Mouse (Mus musculus) hindbrain, postnatal 0 days (tissue): Measurements from ENCODE around the gene Nsun5. TPM values are rescaled to one million over a fixed set of nuclear protein-coding genes. Genes with fewer than 3 reads are reported as not detected.
A peak's percentile ranks its signal among the peaks of the same experiment; 100 is the strongest.

Source experiments
- ATAC-seq: fragments of 200-750 bp; cut with Nextera tagmentation; 2 replicates; pipeline ENCODE4 v1.8.0; 2017; ENCODE audit warnings: mild to moderate bottlenecking, moderate TSS enrichment, moderate library complexity
- DNase-seq: peaks from one replicate; pipeline ENCODE4 v3.0.0-alpha.2; 2015; ENCODE audit warnings: low spot score
- H3K27ac ChIP-seq: fragments of 300-500 bp; sonication (generic); 2 replicates; pipeline ENCODE4 v1.5.1; 2014; ENCODE audit warnings: mild to moderate bottlenecking
- H3K27me3 ChIP-seq: fragments of 300-500 bp; sonication (generic); 2 replicates; pipeline ENCODE4 v1.6.1; 2014; ENCODE audit warnings: low read length, mixed read lengths; ENCODE audit not compliant: insufficient read depth
- H3K36me3 ChIP-seq: fragments of 300-500 bp; sonication (generic); 2 replicates; pipeline ENCODE4 v1.6.1; 2014; ENCODE audit warnings: low read length, mixed read lengths; ENCODE audit not compliant: insufficient read depth
- H3K4me1 ChIP-seq: fragments of 300-500 bp; sonication (generic); 2 replicates; pipeline ENCODE4 v1.6.1; 2014; ENCODE audit warnings: antibody characterized with exemption, low read length, mixed read lengths; ENCODE audit not compliant: insufficient read depth
- H3K4me2 ChIP-seq: fragments of 300-500 bp; sonication (generic); 2 replicates; pipeline ENCODE4 v1.6.1; 2014; ENCODE audit warnings: low read depth, mild to moderate bottlenecking, low read length, moderate library complexity, mixed read lengths
- H3K4me3 ChIP-seq: fragments of 300-500 bp; sonication (generic); 2 replicates; pipeline ENCODE4 v1.5.1; 2014; ENCODE audit warnings: low read length
- H3K9ac ChIP-seq: fragments of 300-500 bp; sonication (generic); replicated peaks from 2 replicates; pipeline ENCODE4 v1.6.1; 2014; ENCODE audit warnings: mild to moderate bottlenecking, low read length, moderate library complexity, mixed read lengths
- H3K9me3 ChIP-seq: fragments of 300-500 bp; sonication (generic); 2 replicates; pipeline ENCODE4 v1.6.1; 2016; ENCODE audit warnings: low read length, mixed read lengths
- CTCF ChIP-seq: IDR thresholded peaks from 2 replicates; pipeline ENCODE4 v1.5.1; 2016; ENCODE audit warnings: antibody characterized with exemption, control low read depth, low read depth
- WGBS: fragments of 180-500 bp; shearing (Covaris S2); extraction: QIAGEN DNeasy Blood & Tissue Kit; methylation state at CpG from one replicate; pipeline ENCODE4 v1.1.7; 2014; 5-methylcytosine and 5-hydroxymethylcytosine counted together
- microRNA-seq, 2 experiments: library from miRNA; unstranded; fragments of <30 nt; microRNA quantifications; one replicate each; pipeline ENCODE4; 2016
- polyA plus RNA-seq: library from polyadenylated mRNA; unstranded; fragments of >200 nt; fragmentation: Nextera tagmentation; extraction: Ambion mirVana; gene quantifications from 2 replicates; pipeline ENCODE4 v1.2.1, GENCODE M21; 2015
- total RNA-seq: library from RNA; depleted of rRNA; stranded (reverse); fragments of >200 nt; gene quantifications from 2 replicates; pipeline ENCODE4 v1.2.3, GENCODE M21; 2014; rRNA removed

Gene Nsun5
- total and polyA plus RNA-seq, 2 experiments from 2014 or later, result 19.1 to 22.7 TPM

DNA sequence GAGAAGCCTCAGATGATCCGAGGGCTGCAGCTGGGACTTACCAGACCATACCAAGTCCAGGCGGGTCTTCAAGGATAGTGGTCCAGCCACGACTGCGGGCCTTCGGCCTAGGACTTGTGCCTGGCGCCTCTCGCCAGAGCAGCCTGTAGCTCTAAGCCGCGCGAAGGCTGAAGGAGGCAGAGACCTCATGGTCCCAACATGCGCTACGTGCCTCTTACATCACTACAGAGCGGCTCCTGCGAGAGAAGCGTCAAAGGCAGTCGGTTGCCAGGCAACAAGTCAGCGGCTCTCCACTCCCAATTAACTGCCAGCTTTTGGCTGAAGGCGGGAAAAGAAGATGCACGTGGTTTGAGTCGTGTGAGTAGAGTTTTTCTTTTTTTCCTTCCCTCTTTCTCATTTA lies 34.9 kb downstream of the Nsun5 start:
- no peak overlapping the region for H3K4me3 ChIP-seq
- peak overlapping the region; percentile 38 for H3K4me2 ChIP-seq
- no peaks in the 10 kb centered on the region for H3K4me1 ChIP-seq
- peaks cover 4% of the 10 kb centered on the region; the same call in 1 of the 2 replicates for H3K36me3 ChIP-seq
- H3K27me3 ChIP-seq, result no peaks in the 10 kb centered on the region
- DNase-seq, result peak; percentile 81
- H3K27ac ChIP-seq, result no peak overlapping the region
- H3K9ac ChIP-seq, result 0 out of 2 replicates have a peak overlapping the region, but pooled peaks have one; percentile 0
- no peaks in the 10 kb centered on the region for H3K9me3 ChIP-seq
- TF ChIP-seq CTCF, result no peak
- 30% methylated on average over 20 of the region's 20 CpGs for WGBS
- peak; percentile 86 for ATAC-seq

GRCm38 (mm10) chr5:135405437-135405836 lies 35.7 kb downstream of the Nsun5 start:
- DNase-seq (no peak), ATAC-seq (no peak)
- Histone ChIP-seq H3K27ac (no peak overlapping the region), H3K4me2 (no peak overlapping the region), H3K36me3 (peaks cover 11% of the 10 kb centered on the region; the same call in 1 of the 2 replicates), H3K4me3 (no peak overlapping the region), H3K9me3 (no peaks in the 10 kb centered on the region), H3K27me3 (no peaks in the 10 kb centered on the region), H3K9ac (no peak overlapping the region), H3K4me1 (no peaks in the 10 kb centered on the region)
- TF ChIP-seq CTCF, result no peak
- WGBS, result 84% methylated on average over 9 of the region's 9 CpGs

DNA sequence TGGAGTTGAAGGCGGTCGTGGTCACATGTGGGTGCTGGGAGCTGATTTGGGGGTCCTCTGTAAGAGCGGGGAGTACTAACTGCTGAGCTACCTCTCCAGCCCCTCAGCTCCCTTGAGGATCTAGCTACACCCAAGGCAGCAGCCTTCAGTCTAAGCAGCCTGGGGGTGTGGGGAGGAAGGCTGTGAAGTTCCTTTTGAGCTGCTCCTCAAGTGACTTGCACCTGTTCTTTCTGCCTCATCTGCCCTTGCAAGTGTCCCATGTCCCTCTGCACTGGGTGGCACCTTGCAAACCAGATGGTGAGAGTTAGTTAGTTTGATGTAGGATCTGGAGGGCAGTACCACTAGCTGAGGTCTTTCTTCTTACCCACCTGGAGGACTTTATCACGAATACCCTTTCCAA lies 38.4 kb downstream of the Nsun5 start:
- peaks cover 25% of the 10 kb centered on the region for H3K36me3 ChIP-seq
- H3K9me3 ChIP-seq, result no peaks in the 10 kb centered on the region
- ATAC-seq, result no peak
- H3K4me3 ChIP-seq, result no peak overlapping the region
- H3K4me1 ChIP-seq, result no peaks in the 10 kb centered on the region
- no peak overlapping the region for H3K9ac ChIP-seq
- no peaks in the 10 kb centered on the region for H3K27me3 ChIP-seq
- no peak overlapping the region for H3K27ac ChIP-seq
- no peak overlapping the region for H3K4me2 ChIP-seq
- DNase-seq, result no peak
- WGBS, result 89% methylated on average over 4 of the region's 4 CpGs
- TF ChIP-seq CTCF, result no peak

DNA sequence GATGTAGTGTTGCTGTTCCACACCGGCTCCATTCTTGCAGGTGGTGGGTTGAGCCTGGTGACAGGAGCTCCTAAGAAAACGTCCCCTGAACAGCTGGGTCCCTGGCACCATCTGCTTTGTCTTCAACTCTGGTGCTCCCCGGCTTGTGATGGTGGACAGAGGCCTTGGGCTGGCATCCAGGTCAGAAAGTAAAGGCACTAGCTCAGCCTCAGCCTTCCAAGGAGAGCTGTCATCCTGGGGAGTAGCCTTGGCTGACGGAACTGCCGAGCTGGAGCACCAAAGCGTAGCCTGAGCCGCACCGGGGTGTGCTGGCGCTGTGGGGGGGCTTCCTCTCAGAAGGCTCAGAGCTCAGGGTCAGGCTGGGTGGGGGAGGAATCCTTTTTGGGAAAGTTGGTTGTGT lies 40.5 kb downstream of the Nsun5 start:
- TF ChIP-seq CTCF, result no peak
- 79% methylated on average over 9 of the region's 9 CpGs for WGBS
- H3K4me1 ChIP-seq, result no peaks in the 10 kb centered on the region
- ATAC-seq (no peak), DNase-seq (no peak)
- no peak overlapping the region for H3K4me2 ChIP-seq
- no peaks in the 10 kb centered on the region for H3K27me3 ChIP-seq
- H3K9me3 ChIP-seq, result no peaks in the 10 kb centered on the region
- no peak overlapping the region for H3K4me3 ChIP-seq
- peaks cover 42% of the 10 kb centered on the region for H3K36me3 ChIP-seq
- no peak overlapping the region for H3K27ac ChIP-seq
- H3K9ac ChIP-seq, result no peak overlapping the region

Small RNA genes within 50 kb of the gene (microRNA-seq; reads per million reads assigned to microRNA genes)
- 0.71 to 1.8 reads per million in 2 experiments for gene Mir7033

Other genes with a start within 250 kb of the Nsun5 start
- gene Tbl2, start 220.3 kb upstream of the Nsun5 start, total RNA-seq, result 36.9 and 43.7 TPM in 2 replicates
- gene Tbl2, start 220.3 kb upstream of the Nsun5 start, polyA plus RNA-seq, result 10.7 and 12.3 TPM in 2 replicates
- 13.7 and 18.5 TPM in 2 replicates for gene Bcl7b, start 201.7 kb upstream of the Nsun5 start, total RNA-seq
- 32.5 and 36.4 TPM in 2 replicates for gene Bcl7b, start 201.7 kb upstream of the Nsun5 start, polyA plus RNA-seq
- 35.5 and 42.9 TPM in 2 replicates for gene Baz1b, start 182.7 kb upstream of the Nsun5 start, total RNA-seq
- gene Baz1b, start 182.7 kb upstream of the Nsun5 start, polyA plus RNA-seq, result 15.8 and 16.7 TPM in 2 replicates
- 35.1 and 49.8 TPM in 2 replicates for gene Fzd9, start 118.7 kb upstream of the Nsun5 start, total RNA-seq
- 18.0 TPM in 2 replicates for gene Fzd9, start 118.7 kb upstream of the Nsun5 start, polyA plus RNA-seq
- gene Fkbp6, start 19.9 kb upstream of the Nsun5 start, total RNA-seq, result not detected in 2 replicates
- 0.14 and 0.29 TPM in 2 replicates for gene Fkbp6, start 19.9 kb upstream of the Nsun5 start, polyA plus RNA-seq
- gene Trim50, start 16.7 kb upstream of the Nsun5 start, total RNA-seq, result not detected in 2 replicates
- gene Trim50, start 16.7 kb upstream of the Nsun5 start, polyA plus RNA-seq, result 0.08 TPM in 1 of 2 replicates, not detected in the other
- 11.2 and 14.3 TPM in 2 replicates for gene Pom121, start 24.6 kb downstream of the Nsun5 start, total RNA-seq
- gene Pom121, start 24.6 kb downstream of the Nsun5 start, polyA plus RNA-seq, result 7.5 TPM in 2 replicates
- gene Hip1, start 175.2 kb downstream of the Nsun5 start, total RNA-seq, result 103 and 110 TPM in 2 replicates
- 26.9 and 28.3 TPM in 2 replicates for gene Hip1, start 175.2 kb downstream of the Nsun5 start, polyA plus RNA-seq
- gene Ccl26, start 193.6 kb downstream of the Nsun5 start, total RNA-seq, result not detected in 2 replicates
- gene Ccl26, start 193.6 kb downstream of the Nsun5 start, polyA plus RNA-seq, result not detected in 2 replicates
- 0.26 TPM in 1 of 2 replicates, not detected in the other for gene Ccl24, start 203.1 kb downstream of the Nsun5 start, total RNA-seq
- gene Ccl24, start 203.1 kb downstream of the Nsun5 start, polyA plus RNA-seq, result 1.9 and 2.5 TPM in 2 replicates